Mouse (Mus musculus) adrenal gland, adult 18-20 months (tissue): ENCODE measurements at regions not wholly inside any gene's neighbourhood (a gene's known extent, or its start where the extent isn't known, plus 50 kb on each side); places are given as distances from the start of the nearest gene placed in this dataset.

Experiments used
- DNase-seq, 2 experiments: peaks; one replicate each; pipeline ENCODE4 v3.0.0; 2021 to 2022; ENCODE audit warnings: low spot score in 2 of 2

DNA sequence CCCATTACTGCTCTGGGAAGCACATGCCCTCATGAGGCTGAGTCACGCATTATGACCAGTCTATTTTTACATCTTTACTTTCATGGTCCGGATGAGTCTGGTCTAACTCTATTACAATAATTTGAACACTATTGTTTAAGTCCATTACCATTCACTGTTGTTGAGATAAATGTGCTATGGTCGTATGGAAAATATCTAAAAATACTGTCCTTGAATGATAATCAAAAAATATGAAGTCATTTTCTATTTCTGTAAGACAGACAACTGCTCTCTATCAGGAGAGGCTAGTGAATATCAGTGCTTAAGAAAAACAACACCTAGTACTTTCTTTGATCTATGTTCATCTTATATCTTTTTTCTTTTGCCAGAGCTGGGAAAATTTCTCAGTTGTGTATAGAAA is 359.6 kb upstream of the Atp2b1 start:
- DNase-seq: no peak

GRCm38 (mm10) chr10:98557470-98558060 is 356.6 kb upstream of the Atp2b1 start:
- DNase-seq: no peak

DNA sequence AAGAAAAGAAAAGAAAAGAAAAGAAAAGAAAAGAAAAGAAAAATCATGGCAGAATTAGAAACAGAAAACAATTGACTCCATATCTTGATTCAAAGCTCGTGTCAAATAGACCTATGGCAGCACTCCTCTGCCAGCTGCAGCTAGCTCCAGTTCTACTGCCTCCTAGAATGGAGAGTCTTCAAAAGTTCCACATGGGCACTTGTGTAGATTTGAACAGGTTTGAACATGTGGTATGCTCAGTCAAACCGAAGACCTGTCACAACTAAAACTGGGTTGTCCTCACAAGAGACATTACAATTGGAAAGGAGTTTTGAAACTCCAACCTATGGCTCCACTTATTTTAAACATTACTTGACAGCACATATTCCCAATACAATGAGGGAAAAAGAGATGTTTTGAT is 355.6 kb upstream of the Atp2b1 start:
- DNase-seq: no peak

- DNase-seq: no peak
Observed at GRCm38 (mm10) chr10:98562297-98562912, 351.8 kb upstream of the Atp2b1 start.

GRCm38 (mm10) chr10:98572782-98573536 is 341.2 kb upstream of the Atp2b1 start:
- DNase-seq: no peak

- no peak for DNase-seq
Observed at GRCm38 (mm10) chr10:98577040-98577439, 337.2 kb upstream of the Atp2b1 start.

DNA sequence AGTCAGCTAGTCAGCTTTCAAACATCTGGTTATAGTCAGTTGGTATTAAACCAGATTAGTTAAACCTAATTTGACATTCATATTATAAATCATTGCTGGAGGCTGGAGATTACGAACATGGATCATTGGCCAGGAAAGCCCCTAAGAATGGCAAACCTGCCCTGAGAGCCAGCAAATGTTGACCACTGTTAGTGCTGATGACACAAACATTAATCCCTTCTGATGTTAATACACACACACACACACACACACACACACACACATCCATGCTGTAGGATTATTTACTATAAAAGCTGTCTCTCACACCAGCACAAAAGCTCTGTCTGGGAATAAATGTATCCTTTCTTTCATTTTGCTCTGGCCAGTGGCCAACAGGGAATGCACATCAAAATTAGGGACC is 329.4 kb upstream of the Atp2b1 start:
- no peak for DNase-seq

GRCm38 (mm10) chr10:98589726-98590125 is 324.5 kb upstream of the Atp2b1 start:
- no peak for DNase-seq

DNA sequence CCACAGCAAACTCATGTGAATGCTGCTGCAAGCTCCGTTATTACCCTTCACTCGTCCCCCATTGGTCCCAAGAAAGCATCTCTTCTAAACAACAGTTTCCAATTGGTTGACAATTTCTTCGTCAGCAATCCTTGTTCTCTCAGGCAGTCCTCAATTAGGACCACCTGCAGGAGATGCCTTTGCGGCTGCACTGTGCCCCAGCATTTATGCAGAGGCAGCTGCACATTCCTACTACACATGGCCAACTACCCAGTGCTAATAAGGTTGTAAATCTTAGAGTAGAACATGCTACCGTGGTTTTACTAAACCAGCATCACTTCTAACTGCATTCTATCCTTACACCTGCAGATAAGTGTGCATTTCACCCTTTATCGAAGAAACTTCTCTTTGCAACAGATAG is 322.1 kb upstream of the Atp2b1 start:
- DNase-seq: no peak

DNA sequence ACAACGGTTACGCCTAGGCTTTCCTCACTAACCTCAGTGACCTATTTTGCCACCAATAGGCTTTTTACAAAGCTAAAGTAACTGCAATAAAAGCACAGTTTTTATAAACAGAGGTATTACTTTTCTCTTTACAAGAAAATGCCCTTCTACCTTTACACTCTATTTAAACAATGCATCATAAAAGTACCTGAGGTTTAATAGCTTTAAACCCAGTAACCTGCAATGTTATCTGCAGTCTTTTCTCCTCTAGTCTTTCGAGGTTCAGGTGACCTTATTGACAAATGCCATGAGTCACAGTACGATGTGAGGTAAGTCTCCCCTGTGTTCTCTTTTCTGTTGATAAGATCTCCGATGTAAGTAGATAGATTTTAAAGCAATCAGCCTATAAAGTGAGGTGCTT is 320.3 kb upstream of the Atp2b1 start:
- no peak for DNase-seq

DNA sequence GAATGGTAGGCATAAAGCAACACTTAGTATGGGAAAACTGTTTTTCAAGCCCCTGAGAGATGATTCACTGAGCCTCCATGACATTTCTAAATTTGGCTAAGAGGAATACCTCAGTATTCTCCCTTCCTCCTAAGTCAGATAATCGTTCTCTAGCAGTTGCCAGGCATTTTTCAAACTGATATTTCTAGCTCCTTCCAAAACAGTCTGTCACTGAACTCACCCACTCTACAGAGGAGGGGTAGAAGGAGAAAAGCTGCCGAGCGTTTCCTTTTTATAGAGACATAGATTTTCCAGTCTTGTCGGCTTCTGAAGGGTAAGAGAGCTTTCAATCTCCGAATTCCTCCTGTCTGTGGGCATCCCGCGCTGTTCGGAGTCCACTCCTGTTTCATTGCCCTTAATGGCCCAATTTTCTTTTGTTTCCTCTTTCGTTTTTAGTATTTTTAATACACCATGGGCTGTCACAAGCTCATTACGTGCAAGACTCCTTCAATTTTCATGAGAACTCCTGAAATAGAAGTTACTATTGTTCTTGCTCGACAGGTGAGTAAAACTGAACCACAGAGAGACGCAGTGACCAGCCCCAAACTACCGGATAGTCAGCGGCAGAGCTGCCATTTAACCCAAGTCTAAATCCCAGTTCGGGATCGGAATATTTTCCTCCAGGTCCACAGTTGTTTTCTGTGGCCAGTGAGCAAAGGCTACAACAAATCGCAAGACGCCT is 305.8 kb upstream of the Atp2b1 start:
- DNase-seq: no peak

DNA sequence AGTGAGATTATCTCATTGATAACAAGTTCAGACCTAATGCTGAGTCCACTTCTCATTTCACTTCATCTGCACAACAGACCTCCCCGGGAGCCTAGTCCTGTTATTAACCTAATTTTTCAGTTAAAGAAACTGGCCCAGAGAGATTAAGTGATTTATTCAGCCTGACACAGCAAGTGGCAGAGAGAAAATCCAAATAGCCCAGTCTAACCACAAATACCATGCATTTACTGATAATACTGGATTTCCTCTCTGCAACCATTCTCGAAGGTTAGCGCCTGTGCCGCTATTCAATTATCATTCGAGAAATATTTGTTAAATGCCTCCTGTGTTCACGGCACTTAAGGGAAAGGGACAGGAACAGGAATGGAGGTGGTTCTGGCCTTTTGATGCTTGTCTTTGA is 303.5 kb upstream of the Atp2b1 start:
- no peak for DNase-seq

GRCm38 (mm10) chr10:98611707-98612360 is 302.4 kb upstream of the Atp2b1 start:
- DNase-seq: no peak

- no peak for DNase-seq
Observed at GRCm38 (mm10) chr10:98618736-98619525, 295.3 kb upstream of the Atp2b1 start.

DNA sequence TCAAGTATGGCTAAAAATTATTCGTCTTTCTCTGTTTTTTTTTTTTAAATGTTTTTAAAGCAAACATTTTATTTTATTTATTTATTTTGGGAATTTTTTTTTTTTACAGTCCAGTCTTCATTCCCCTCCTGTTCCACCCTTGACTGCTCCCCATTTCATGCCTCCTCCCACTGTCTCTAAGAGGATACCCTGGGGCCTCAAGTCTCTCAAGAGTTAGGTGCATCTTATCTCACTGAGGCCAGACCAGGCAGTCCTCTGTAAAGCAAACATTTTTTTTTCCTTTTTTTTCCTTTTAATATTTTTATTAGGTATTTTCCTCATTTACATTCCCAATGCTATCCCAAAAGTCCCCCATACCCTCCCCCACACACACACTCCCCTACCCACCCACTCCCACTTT is 290.1 kb upstream of the Atp2b1 start:
- DNase-seq: no peak

- no peak for DNase-seq
Observed at GRCm38 (mm10) chr10:98624681-98625321, 289.4 kb upstream of the Atp2b1 start.

- DNase-seq: no peak
Observed at GRCm38 (mm10) chr10:98628191-98628590, 286.0 kb upstream of the Atp2b1 start.

GRCm38 (mm10) chr10:98629248-98629647 is 285.0 kb upstream of the Atp2b1 start:
- DNase-seq: no peak

- no peak for DNase-seq
Observed at GRCm38 (mm10) chr10:98637759-98638611, 276.2 kb upstream of the Atp2b1 start.
